Mouse (Mus musculus): Measurements from ENCODE around the gene Lrrc20. TPM values are rescaled to one million over a fixed set of nuclear protein-coding genes. Genes with fewer than 3 reads are reported as not detected.

Lrrc20 gene
- polyA plus RNA-seq, 1 experiment, result 4.6 TPM

DNA sequence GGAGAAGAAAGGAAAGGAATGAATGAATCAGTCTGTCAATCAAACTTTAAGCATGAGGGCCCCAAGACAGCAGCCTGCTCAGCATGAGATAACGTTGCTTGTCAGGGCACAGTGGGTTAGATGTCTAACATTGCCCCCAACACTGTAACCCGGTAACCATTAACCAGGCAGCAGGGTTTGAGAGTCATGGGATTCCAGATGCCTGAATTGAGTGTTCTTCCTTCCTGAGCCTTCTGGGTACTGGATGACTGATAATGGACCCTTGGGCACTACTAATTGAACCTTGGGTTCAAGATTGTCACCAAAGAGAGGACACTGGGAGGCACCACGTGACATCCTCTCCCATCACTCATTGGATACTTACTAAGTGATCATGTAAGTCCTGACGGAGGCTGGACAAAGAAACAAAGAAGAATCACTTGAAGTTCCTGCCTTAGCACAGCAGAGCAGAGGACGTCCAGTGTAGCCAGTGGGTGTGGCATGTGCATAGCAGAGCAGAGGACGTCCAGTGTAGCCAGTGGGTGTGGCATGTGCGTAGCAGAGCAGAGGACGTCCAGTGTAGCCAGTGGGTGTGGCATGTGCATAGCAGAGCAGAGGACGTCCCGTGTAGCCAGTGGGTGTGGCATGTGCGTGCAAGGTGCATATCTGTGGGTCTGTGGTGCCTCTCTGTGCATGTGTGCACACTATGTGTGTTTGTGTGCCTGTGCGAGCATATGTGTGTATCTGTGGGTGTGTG is 68.7 kb downstream of the Lrrc20 start:
- 39% methylated on average over 12 of the region's 12 CpGs for WGBS
- no peaks in the 10 kb centered on the region for H3K36me3 ChIP-seq (ENCODE audit: control insufficient read depth, insufficient read depth, low read length)
- H3K4me1 ChIP-seq (ENCODE audit: control insufficient read depth, insufficient read depth, low read length), result no peaks in the 10 kb centered on the region
- H3K4me3 ChIP-seq (ENCODE audit: insufficient read depth, low read depth, low read length), result no peak overlapping the region
- H3K27ac ChIP-seq (ENCODE audit: insufficient read depth, low read depth, low read length), result no peak overlapping the region
- DNase-seq, result no peak
- TF ChIP-seq CTCF (conservative IDR thresholded peaks at IDR 0.05; ENCODE audit: insufficient read depth, insufficient read length, low read depth, low read length), result no peak
- no peak for TF ChIP-seq POLR2A (IDR thresholded peaks at IDR 0.05; ENCODE audit: low read depth, low read length)
- H3K27me3 ChIP-seq (replicated peaks; ENCODE audit: control insufficient read depth, insufficient read depth, low read length), result no peaks in the 10 kb centered on the region

DNA sequence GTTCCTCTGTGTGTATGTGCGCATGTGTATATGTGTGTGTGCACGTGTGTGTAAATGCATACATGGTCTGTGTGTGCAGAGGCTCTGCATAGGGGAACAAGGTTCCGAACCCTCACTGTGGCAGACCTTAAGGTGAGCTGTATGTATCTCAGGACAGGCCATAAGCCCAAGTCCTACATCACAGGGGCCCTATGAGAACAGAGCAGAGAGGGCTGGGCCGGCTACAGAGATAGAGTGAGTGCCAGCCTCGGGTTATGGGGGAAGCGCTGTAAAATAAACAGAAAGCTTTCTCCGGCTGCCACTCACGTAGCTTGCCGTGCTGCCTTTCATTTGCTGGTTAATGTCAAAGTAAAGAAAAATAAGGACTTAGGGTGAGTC is 69.3 kb downstream of the Lrrc20 start:
- DNase-seq, result no peak
- Histone ChIP-seq H3K4me3 (ENCODE audit: insufficient read depth, low read depth, low read length) (no peak overlapping the region), H3K27me3 (replicated peaks; ENCODE audit: control insufficient read depth, insufficient read depth, low read length) (no peaks in the 10 kb centered on the region), H3K4me1 (ENCODE audit: control insufficient read depth, insufficient read depth, low read length) (no peaks in the 10 kb centered on the region), H3K27ac (ENCODE audit: insufficient read depth, low read depth, low read length) (no peak overlapping the region), H3K36me3 (ENCODE audit: control insufficient read depth, insufficient read depth, low read length) (no peaks in the 10 kb centered on the region)
- 70% methylated on average over 9 of the region's 9 CpGs for WGBS
- TF ChIP-seq POLR2A (IDR thresholded peaks at IDR 0.05; ENCODE audit: low read depth, low read length) (no peak), CTCF (conservative IDR thresholded peaks at IDR 0.05; ENCODE audit: insufficient read depth, insufficient read length, low read depth, low read length) (no peak)

DNA sequence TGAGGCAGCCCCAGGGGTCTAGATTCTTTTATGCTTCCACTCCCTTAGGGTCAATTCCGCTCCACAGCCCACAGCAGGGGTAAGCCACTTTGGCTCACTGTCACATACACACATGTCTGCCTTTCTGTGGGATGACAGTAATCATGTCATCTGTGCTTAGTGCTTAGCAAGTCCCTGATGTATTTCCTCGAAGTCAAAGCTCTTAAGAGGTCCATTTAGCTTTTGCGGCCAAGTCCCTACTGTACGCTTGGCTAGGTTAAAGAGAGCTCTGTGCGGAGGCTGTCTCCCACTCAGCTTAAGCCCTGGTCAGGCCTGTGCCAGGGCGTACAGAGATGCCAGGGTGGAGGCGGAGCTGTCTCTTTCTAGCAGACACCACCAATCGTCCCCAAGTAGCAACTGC is 74.5 kb downstream of the Lrrc20 start:
- DNase-seq, result no peak
- WGBS, result 79% methylated on average over 8 of the region's 8 CpGs
- TF ChIP-seq CTCF (conservative IDR thresholded peaks at IDR 0.05; ENCODE audit: insufficient read depth, insufficient read length, low read depth, low read length), result no peak
- Histone ChIP-seq H3K36me3 (ENCODE audit: control insufficient read depth, insufficient read depth, low read length) (no peaks in the 10 kb centered on the region), H3K27ac (ENCODE audit: insufficient read depth, low read depth, low read length) (no peak overlapping the region), H3K4me1 (ENCODE audit: control insufficient read depth, insufficient read depth, low read length) (no peaks in the 10 kb centered on the region), H3K27me3 (replicated peaks; ENCODE audit: control insufficient read depth, insufficient read depth, low read length) (no peaks in the 10 kb centered on the region), H3K4me3 (ENCODE audit: insufficient read depth, low read depth, low read length) (no peak overlapping the region)

DNA sequence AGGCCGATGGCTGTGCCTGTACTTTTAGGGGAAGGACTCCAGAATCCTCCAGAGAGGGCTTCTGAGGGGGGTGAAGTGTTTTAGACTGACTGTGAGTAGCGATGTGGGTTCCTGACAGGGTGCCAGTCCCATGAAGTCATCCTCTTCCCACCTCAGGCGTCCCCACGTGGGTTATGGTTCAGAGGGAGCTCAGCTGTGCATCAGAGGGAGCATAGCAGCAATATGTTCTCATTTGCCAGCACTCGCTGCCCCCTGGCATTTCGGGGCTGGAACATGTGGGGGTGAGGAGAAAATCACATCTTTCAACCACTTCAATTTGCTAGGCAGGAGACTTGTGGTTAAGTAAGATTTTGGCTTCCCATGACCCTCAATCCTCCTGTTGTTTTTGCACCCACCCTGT is 79.6 kb downstream of the Lrrc20 start:
- TF ChIP-seq POLR2A (IDR thresholded peaks at IDR 0.05; ENCODE audit: low read depth, low read length) (no peak), CTCF (conservative IDR thresholded peaks at IDR 0.05; ENCODE audit: insufficient read depth, insufficient read length, low read depth, low read length) (no peak)
- H3K27ac ChIP-seq (ENCODE audit: insufficient read depth, low read depth, low read length), result no peak overlapping the region
- WGBS, result 88% methylated on average over 6 of the region's 6 CpGs
- H3K4me1 ChIP-seq (ENCODE audit: control insufficient read depth, insufficient read depth, low read length), result no peaks in the 10 kb centered on the region
- no peak for DNase-seq
- H3K36me3 ChIP-seq (ENCODE audit: control insufficient read depth, insufficient read depth, low read length), result no peaks in the 10 kb centered on the region
- H3K27me3 ChIP-seq (replicated peaks; ENCODE audit: control insufficient read depth, insufficient read depth, low read length), result no peaks in the 10 kb centered on the region
- no peak overlapping the region for H3K4me3 ChIP-seq (ENCODE audit: insufficient read depth, low read depth, low read length)

DNA sequence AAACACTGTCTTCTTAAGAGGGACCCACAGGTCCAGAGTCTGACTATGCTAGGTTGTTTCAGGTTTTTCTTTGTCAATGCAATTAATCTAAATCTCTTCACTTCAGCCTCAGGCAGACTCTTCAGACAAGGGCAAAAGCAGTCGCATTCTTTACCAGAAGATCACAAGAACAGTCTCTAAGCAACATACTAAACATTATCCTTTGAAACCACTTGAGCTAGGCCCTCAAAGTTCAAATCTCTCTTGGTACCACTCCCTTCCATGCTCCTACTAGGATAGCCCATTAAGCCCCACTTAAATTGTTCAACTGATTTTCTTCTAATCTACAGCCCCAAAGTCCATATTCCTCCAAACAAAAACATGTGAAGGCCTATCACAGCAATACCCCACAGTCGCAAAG is 83.0 kb downstream of the Lrrc20 start:
- Histone ChIP-seq H3K4me3 (ENCODE audit: insufficient read depth, low read depth, low read length) (no peak overlapping the region), H3K36me3 (ENCODE audit: control insufficient read depth, insufficient read depth, low read length) (no peaks in the 10 kb centered on the region), H3K4me1 (ENCODE audit: control insufficient read depth, insufficient read depth, low read length) (no peaks in the 10 kb centered on the region), H3K27me3 (replicated peaks; ENCODE audit: control insufficient read depth, insufficient read depth, low read length) (no peaks in the 10 kb centered on the region), H3K27ac (ENCODE audit: insufficient read depth, low read depth, low read length) (no peak overlapping the region)
- no peak for DNase-seq
- WGBS, result 77% methylated on average over 2 of the region's 2 CpGs
- no peak for TF ChIP-seq CTCF (conservative IDR thresholded peaks at IDR 0.05; ENCODE audit: insufficient read depth, insufficient read length, low read depth, low read length)
- TF ChIP-seq POLR2A (IDR thresholded peaks at IDR 0.05; ENCODE audit: low read depth, low read length), result no peak

DNA sequence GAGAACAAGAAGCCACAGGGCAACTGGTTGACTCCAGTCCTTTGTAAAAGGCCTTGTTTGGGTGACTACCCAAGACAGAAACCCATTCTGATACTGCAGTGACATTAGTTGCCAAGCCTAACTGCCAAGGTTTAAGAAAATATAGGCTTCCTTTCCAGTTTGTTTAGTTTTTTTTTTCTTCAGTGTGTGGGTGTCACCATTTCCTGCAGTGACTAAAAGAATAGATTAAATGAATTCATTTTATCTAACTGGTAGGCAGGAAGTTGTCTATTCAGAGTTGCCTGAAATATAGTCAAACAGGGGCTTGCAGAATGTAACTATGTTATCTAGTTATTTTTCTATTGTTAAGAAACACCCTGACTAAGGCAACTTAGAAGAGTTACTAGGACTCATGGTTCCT is 83.9 kb downstream of the Lrrc20 start:
- Histone ChIP-seq H3K27me3 (replicated peaks; ENCODE audit: control insufficient read depth, insufficient read depth, low read length) (no peaks in the 10 kb centered on the region), H3K36me3 (ENCODE audit: control insufficient read depth, insufficient read depth, low read length) (no peaks in the 10 kb centered on the region), H3K27ac (ENCODE audit: insufficient read depth, low read depth, low read length) (no peak overlapping the region), H3K4me3 (ENCODE audit: insufficient read depth, low read depth, low read length) (no peak overlapping the region), H3K4me1 (ENCODE audit: control insufficient read depth, insufficient read depth, low read length) (no peaks in the 10 kb centered on the region)
- TF ChIP-seq POLR2A (IDR thresholded peaks at IDR 0.05; ENCODE audit: low read depth, low read length), result no peak
- no peak for DNase-seq

DNA sequence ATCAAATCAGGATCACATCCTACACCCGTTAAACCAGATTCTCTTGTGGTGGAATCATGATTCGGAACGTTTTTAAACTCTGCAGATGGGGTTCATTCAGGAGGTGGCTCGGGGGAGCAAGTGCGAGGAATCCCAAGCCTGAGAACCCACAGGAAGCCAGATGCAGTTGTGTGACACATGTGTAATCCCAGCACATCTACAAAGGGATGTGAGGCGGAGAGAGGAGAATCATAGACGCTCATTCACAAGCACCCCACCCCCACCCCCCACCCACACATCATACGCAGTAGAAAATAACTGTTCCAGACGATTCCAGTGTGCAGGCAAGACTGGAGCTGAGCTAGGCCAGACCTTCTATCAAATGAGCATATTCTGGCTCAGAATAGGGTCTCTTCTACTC is 87.9 kb downstream of the Lrrc20 start:
- DNase-seq, result no peak
- H3K4me3 ChIP-seq (ENCODE audit: insufficient read depth, low read depth, low read length), result no peak overlapping the region
- WGBS, result 84% methylated on average over 9 of the region's 9 CpGs

More for the DNA sequence above, 87.9 kb downstream of the Lrrc20 start:
- H3K36me3 ChIP-seq (ENCODE audit: control insufficient read depth, insufficient read depth, low read length), result no peaks in the 10 kb centered on the region
- H3K4me1 ChIP-seq (ENCODE audit: control insufficient read depth, insufficient read depth, low read length), result no peaks in the 10 kb centered on the region
- no peak overlapping the region for H3K27ac ChIP-seq (ENCODE audit: insufficient read depth, low read depth, low read length)
- no peak for TF ChIP-seq CTCF (conservative IDR thresholded peaks at IDR 0.05; ENCODE audit: insufficient read depth, insufficient read length, low read depth, low read length)
- no peak for TF ChIP-seq POLR2A (IDR thresholded peaks at IDR 0.05; ENCODE audit: low read depth, low read length)
- H3K27me3 ChIP-seq (replicated peaks; ENCODE audit: control insufficient read depth, insufficient read depth, low read length), result no peaks in the 10 kb centered on the region

Measured in kidney, adult 2 months (tissue).